Mouse (Mus musculus) heart, postnatal 25 days (tissue): ENCODE results near the gene Gm12355. TPM values are rescaled to one million over a fixed set of nuclear protein-coding genes. Genes with fewer than 3 reads are reported as not detected.
"Not testable (repeated sequence)": the region's sequence is repeated elsewhere in the genome, so short reads cannot be mapped to it uniquely, and the experiment has no call there.

Experiments
- DNase-seq: peaks from one replicate; pipeline ENCODE4 v3.0.0; 2022; ENCODE audit warnings: low spot score
- intact Hi-C: fragments of 180-260 bp; cut with DNase I; formaldehyde crosslinking; loops from one replicate; pipeline ENCODE4 v1.15.1; 2025
- total RNA-seq, 2 experiments: library from RNA; stranded (reverse); gene quantifications; 2 replicates each; pipeline ENCODE4 v1.2.3; 2021

Gene Gm12355
- total RNA-seq, 2 experiments from 2014 or later, result 7.2 to 7.7 TPM

GRCm38 (mm10) chr11:98606763-98607162, 18.7 kb downstream of the Gm12355 start:
- no peak for DNase-seq
- intact Hi-C loops, result loop anchor here (5.0 kb wide), 1 partner anchor 51 kb away; no protein-coding TSS in a partner anchor

- not testable (repeated sequence) for DNase-seq
Observed at GRCm38 (mm10) chr11:98604911-98605310, 20.6 kb downstream of the Gm12355 start.

GRCm38 (mm10) chr11:98603953-98604352, 21.5 kb downstream of the Gm12355 start:
- intact Hi-C loops, result no loop called here
- no peak for DNase-seq

More at GRCm38 (mm10) chr11:98604911-98605310, 20.6 kb downstream of the Gm12355 start:
- intact Hi-C loops, result loop anchor here (5.0 kb wide), 1 partner anchor 52 kb away; no protein-coding TSS in a partner anchor

- no peak for DNase-seq
Observed at GRCm38 (mm10) chr11:98602090-98602690, 23.3 kb downstream of the Gm12355 start.

GRCm38 (mm10) chr11:98599291-98599690, 26.2 kb downstream of the Gm12355 start:
- DNase-seq, result no peak
- intact Hi-C loops, result no loop called here

More at GRCm38 (mm10) chr11:98602090-98602690, 23.3 kb downstream of the Gm12355 start:
- intact Hi-C loops, result no loop called here

- intact Hi-C loops, result no loop called here
- no peak for DNase-seq
Observed at GRCm38 (mm10) chr11:98598851-98599290, 26.6 kb downstream of the Gm12355 start.

- no peak for DNase-seq
- intact Hi-C loops, result loop anchor here (1.0 kb wide), 1 partner anchor 43 kb away; no protein-coding TSS in a partner anchor
Observed at GRCm38 (mm10) chr11:98597991-98598390, 27.5 kb downstream of the Gm12355 start, which contains the start of gene Lrrc3c. Gene Lrrc3c (plus strand): TSS chr11:98598291.

GRCm38 (mm10) chr11:98597363-98597762, 28.1 kb downstream of the Gm12355 start:
- DNase-seq, result no peak
- intact Hi-C loops, result loop anchor here (1.0 kb wide), 1 partner anchor 42 kb away; no protein-coding TSS in a partner anchor

GRCm38 (mm10) chr11:98595955-98596354, 29.5 kb downstream of the Gm12355 start:
- intact Hi-C loops, result no loop called here
- no peak for DNase-seq

GRCm38 (mm10) chr11:98595473-98595872, 30.0 kb downstream of the Gm12355 start:
- intact Hi-C loops, result no loop called here
- no peak for DNase-seq

- DNase-seq, result no peak
Observed at GRCm38 (mm10) chr11:98595021-98595420, 30.4 kb downstream of the Gm12355 start.

GRCm38 (mm10) chr11:98590548-98591445, 34.7 kb downstream of the Gm12355 start:
- no peak for DNase-seq
- intact Hi-C loops, result no loop called here

More at GRCm38 (mm10) chr11:98595021-98595420, 30.4 kb downstream of the Gm12355 start:
- intact Hi-C loops, result no loop called here

- DNase-seq, result no peak
- intact Hi-C loops, result no loop called here
Observed at GRCm38 (mm10) chr11:98589306-98589705, 36.2 kb downstream of the Gm12355 start.

- intact Hi-C loops, result no loop called here
- no peak for DNase-seq
Observed at GRCm38 (mm10) chr11:98588833-98589281, 36.6 kb downstream of the Gm12355 start.

- DNase-seq, result peak; percentile 67
- intact Hi-C loops, result no loop called here
Observed at GRCm38 (mm10) chr11:98587684-98588546, 37.5 kb downstream of the Gm12355 start.

GRCm38 (mm10) chr11:98586892-98587563, 38.4 kb downstream of the Gm12355 start, which contains the start of gene Ormdl3:
Gene Ormdl3 (minus strand): TSS chr11:98587368.
- DNase-seq, result peak; percentile 97
- intact Hi-C loops, result no loop called here

GRCm38 (mm10) chr11:98586087-98586891, 39.2 kb downstream of the Gm12355 start:
- intact Hi-C loops, result no loop called here
- no peak for DNase-seq

- intact Hi-C loops, result no loop called here
- DNase-seq, result no peak
Observed at GRCm38 (mm10) chr11:98584629-98585177, 40.8 kb downstream of the Gm12355 start.
